Mouse (Mus musculus) olfactory bulb, adult 2 months (tissue): ENCODE results near the gene Krt33b. TPM values are rescaled to one million over a fixed set of nuclear protein-coding genes. Genes with fewer than 3 reads are reported as not detected.

ENCODE experiments used
- H3K27ac ChIP-seq: fragments of 200-500 bp; 2 replicates; pipeline ENCODE4 v1.5.1; 2012; ENCODE audit warnings: low read depth, low read length; ENCODE audit not compliant: insufficient read depth
- H3K4me1 ChIP-seq: fragments of 200-500 bp; 2 replicates; pipeline ENCODE4 v1.6.1; 2012; ENCODE audit warnings: low read length; ENCODE audit not compliant: control insufficient read depth, insufficient read depth
- H3K4me3 ChIP-seq: fragments of 200-500 bp; 2 replicates; pipeline ENCODE4 v1.5.1; 2012; ENCODE audit warnings: mild to moderate bottlenecking, low read depth, low read length, moderate library complexity; ENCODE audit not compliant: insufficient read depth
- CTCF ChIP-seq: fragments of 200-500 bp; IDR thresholded peaks from 2 replicates; pipeline ENCODE4 v1.5.1; 2012; ENCODE audit warnings: low read depth, mild to moderate bottlenecking, low read length, moderate library complexity; ENCODE audit not compliant: insufficient read depth
- POLR2A ChIP-seq: fragments of 200-500 bp; IDR thresholded peaks from 2 replicates; pipeline ENCODE4 v1.6.1; 2012; ENCODE audit warnings: mild to moderate bottlenecking, low read depth, low read length, moderate library complexity; ENCODE audit not compliant: insufficient read depth
- WGBS: fragments of 180-500 bp; shearing (Covaris S2); methylation state at CpG from one replicate; pipeline ENCODE4 v1.1.7; 2018; 5-methylcytosine and 5-hydroxymethylcytosine counted together
- polyA plus RNA-seq: library from polyadenylated mRNA; stranded (reverse); fragments of >200 nt; gene quantifications from 2 replicates; pipeline ENCODE4 v1.2.4, GENCODE M21; 2012; ENCODE audit warnings: low replicate concordance; ENCODE audit not compliant: missing spikeins, insufficient read depth, insufficient read length

The Krt33b gene
- not detected in 2 replicates for polyA plus RNA-seq

DNA sequence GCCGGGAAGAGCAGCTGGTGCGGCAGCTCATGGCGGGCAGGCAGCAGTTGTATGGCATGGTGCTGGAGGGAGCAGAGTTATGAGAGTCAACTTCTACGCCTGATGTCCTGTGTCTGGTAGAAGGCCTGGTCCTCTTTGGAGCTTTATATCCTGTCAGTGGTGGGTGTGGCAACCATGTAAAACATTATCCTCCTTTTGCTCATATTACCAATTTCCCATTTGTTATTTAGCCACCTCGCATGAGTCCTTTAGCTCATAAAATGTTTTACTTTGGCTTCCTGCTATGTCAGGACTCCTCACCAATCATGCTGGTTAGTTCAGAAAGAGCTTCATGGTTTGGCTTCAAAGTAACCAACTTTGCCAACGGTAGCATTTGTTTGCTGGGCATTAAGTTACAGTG lies at the start of gene Krt33b:
Gene Krt33b, minus strand, starts transcription at position 101 of the 400 bp plus-strand sequence.
- Histone ChIP-seq H3K27ac (no peak within 1 kb of the TSS), H3K4me1 (no peaks in the 10 kb centered on the region), H3K4me3 (no peak within 1 kb of the TSS)
- 96% methylated on average over 6 of the region's 6 CpGs for WGBS
- TF ChIP-seq POLR2A (no peak), CTCF (no peak)

DNA sequence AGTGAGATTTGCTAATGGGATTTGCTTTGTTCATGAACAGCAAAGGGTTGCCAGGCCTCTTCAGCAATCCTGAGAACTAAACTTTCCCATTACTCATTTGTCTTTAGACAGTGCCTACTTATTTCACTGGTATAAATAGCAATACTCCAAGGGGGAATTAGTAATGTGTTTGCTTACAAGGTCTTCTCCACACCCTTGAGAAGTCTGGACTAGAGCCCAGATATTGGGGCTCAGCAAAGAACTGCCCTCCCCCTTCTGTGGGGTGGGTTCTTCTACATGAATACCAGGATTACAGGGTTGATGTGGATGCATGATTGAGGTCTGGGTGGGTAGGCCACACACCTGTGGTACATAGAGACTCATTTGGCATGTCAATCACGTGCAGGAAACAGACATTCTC lies 44.2 kb upstream of the Krt33b start:
- peak overlapping the region; percentile 27 for H3K27ac ChIP-seq
- WGBS = 36% methylated on average over 1 of the region's 1 CpGs
- H3K4me1 ChIP-seq = peaks cover 5% of the 10 kb centered on the region
- TF ChIP-seq CTCF (no peak), POLR2A (no peak)
- H3K4me3 ChIP-seq = no peak overlapping the region

DNA sequence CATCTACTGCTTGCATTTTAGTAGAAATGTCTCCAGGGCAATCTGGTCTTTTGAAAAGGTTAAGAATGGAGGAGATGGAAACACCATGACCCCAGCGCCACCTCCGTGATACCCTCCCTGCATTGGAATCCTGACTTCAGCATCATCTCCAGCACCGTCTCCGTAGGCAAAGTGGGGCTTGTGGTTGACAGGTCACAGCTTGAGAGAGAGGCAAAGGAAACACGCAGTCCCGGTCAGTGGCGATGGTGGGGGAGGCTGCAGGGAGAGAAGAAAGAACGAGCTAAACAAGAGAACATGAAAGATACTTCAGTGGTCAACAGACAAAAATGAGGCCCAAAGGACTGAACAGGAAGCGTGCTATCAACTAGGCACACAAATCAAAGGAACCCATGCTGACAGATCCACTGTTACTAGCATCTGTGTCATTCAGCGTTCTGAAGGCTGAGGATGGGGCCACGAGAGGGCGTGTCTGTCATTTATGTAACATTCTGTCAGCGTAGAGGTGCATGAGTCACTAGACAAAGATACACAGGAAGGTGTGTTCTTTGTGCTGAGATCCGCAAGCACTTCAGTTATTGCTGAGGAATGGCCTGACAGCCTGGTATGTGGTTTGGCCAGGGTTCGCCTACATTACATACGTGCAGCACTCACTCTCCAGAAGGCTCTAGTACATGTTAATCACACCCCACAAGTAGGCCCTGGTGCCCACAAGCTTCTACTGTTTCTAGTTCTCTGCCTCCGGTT lies 37.8 kb upstream of the Krt33b start:
- no peak overlapping the region for H3K27ac ChIP-seq
- 94% methylated on average over 17 of the region's 17 CpGs for WGBS
- no peak for TF ChIP-seq CTCF
- TF ChIP-seq POLR2A = no peak
- H3K4me1 ChIP-seq = no peaks in the 10 kb centered on the region
- H3K4me3 ChIP-seq = no peak overlapping the region

DNA sequence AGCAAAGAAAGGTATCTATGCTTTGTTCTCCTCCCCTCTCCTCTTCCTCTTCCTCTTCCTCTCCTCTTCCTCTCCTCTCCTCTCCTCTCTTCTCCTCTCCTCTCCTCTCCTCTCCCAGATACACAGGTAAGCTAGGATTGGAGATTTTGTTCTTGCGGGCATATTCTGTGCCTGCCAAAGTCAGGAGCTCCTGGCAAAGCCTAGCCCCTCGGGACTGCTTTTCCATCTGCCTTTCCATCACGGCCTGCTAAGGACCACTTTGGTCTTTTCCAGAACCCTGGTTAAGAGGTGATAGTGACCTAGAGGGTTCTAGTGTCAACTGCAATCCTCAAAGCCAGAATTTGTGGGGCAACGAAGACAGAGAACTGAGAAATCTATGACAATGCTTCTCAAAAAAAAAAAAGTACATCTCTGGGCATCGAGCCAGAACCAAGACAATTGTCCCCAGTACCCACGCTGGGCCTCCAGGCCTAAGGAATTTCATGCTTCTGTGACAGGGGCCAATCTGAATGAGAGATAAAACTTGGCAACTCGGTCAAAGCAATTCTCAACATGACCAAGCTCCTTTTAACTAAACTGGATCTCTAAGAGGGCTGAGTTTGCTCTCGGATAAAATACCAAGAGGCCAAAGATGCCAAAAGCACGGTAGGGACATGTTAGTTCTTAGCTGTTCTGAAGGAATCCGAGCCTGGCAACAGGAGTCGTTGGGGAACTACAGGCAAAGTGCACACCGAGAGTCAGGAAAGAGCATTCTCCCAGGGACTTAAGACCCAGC lies 36.8 kb upstream of the Krt33b start:
- no peak overlapping the region for H3K4me3 ChIP-seq
- 67% methylated on average over 12 of the region's 12 CpGs for WGBS
- H3K4me1 ChIP-seq = no peaks in the 10 kb centered on the region
- no peak overlapping the region for H3K27ac ChIP-seq
- no peak for TF ChIP-seq CTCF
- TF ChIP-seq POLR2A = no peak

DNA sequence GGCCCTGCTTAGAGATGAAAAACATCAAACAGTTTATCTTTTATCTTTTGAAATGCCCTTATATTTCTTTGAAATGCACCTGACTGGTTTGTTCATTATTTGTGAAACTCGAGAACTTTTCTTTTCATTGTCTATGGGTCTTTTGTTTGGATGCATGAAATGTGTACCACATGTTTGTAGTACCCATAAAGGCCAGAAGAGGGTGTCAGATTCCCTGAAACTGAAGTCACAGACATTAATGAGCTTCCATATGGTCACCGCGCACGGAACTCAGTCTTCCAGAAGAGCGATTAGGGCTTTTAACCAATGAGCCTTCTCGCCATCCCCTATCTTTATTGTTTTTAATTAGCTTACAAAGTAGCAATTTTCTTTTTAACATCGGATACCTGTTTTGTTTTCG lies 29.2 kb upstream of the Krt33b start:
- H3K27ac ChIP-seq = no peak overlapping the region
- WGBS = 61% methylated on average over 8 of the region's 8 CpGs

DNA sequence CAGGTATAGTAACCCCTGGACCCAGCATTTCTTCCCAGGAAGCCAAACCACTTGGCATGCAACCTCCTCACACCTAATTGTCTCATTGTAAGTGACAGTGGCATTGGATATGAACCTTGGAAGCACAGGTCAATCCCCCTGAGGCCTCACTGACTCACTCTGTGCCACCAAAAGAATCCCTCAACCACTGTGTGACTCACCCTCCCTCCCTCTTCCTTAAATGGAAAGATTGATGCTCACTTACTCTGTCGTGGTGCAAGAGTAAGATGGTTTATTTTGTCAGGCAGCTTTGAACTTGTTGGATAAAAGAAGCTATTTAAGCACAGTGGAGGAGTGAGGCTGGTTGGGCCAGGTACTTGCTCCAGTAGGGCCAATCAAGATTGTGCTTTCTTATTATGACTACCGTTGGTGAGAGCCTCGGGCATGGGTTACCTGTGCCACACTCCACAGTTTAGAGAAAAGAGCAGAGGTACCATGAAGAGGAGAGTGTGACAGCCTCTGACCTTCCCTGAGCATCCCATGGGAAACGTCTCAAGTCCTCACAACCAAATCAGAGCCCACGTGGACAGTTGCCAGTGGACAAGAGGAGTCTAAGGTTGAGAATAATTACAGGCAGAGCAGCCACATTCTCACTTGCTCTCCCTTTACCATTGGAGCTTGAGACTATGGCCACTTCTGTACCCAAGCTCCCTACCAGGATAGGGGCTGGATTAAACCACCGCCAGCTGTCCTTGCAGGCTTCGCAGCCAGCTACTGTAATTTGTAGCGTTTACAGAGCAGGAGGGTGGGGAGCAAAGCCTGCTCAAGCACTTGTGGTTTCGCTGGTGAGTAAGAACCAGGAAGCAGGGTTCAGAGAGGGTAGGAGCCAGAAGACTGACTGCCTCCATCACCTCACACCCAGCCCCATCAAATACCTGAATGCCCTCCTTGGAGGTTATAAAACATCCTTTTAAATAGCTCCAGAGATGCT lies 26.3 kb upstream of the Krt33b start:
- 68% methylated on average over 9 of the region's 9 CpGs for WGBS
- 0 out of 2 replicates have a peak, but pooled peaks cover 3% of the 10 kb centered on the region for H3K4me1 ChIP-seq
- H3K27ac ChIP-seq = no peak overlapping the region
- no peak overlapping the region for H3K4me3 ChIP-seq
- TF ChIP-seq CTCF (no peak), POLR2A (no peak)

More for the DNA sequence above, 29.2 kb upstream of the Krt33b start:
- Histone ChIP-seq H3K4me3 (no peak overlapping the region), H3K4me1 (0 out of 2 replicates have a peak, but pooled peaks cover 3% of the 10 kb centered on the region)
- TF ChIP-seq CTCF (no peak), POLR2A (no peak)

DNA sequence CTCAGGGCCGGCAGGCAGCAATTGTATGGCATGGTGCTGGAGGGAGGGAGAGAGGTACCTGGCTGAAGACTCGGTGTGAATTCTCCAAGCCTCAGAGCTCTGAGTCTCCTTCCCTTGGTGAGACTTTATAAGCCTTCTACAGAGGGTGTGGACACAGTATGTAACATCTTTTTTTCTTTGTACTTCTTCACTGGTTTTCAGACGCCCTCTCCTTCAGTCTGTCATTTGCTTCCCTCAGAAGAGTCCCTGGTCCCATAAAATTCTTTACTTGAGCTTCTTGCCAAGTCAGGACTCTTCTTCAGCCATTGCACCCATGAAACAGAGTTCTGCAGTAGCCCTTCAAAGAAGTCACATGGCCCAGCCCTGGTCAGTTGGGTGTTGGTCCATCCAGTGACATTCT lies 20.8 kb upstream of the Krt33b start, which contains the start of gene Krt31:
Gene Krt31, minus strand, starts transcription at position 101 of the 400 bp plus-strand sequence.
- H3K27ac ChIP-seq = no peak within 1 kb of the TSS
- no peaks in the 10 kb centered on the region for H3K4me1 ChIP-seq
- 93% methylated on average over 3 of the region's 3 CpGs for WGBS
- no peak within 1 kb of the TSS for H3K4me3 ChIP-seq
- no peak for TF ChIP-seq CTCF

DNA sequence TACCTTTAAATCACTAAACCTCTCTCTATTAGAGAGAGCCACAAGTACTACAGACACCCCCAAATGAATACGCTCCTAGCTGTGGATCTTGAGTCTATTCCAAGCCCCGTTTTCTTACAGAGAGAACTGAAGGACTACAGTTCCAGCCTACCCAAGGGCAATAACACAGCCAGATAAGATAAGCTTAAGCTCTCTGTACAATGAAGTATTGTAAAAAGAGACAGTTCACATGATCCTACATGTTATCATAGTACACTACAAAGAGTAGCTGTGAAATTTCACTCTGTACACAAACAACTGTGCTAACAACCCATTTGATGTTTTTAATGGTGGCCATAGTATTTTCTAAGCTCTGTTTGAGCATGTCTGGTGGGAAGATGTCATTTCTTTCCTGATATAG lies 17.5 kb upstream of the Krt33b start:
- no peak for TF ChIP-seq CTCF
- TF ChIP-seq POLR2A = no peak
- H3K4me3 ChIP-seq = no peak overlapping the region
- no peak overlapping the region for H3K27ac ChIP-seq
- no peaks in the 10 kb centered on the region for H3K4me1 ChIP-seq
- WGBS = 88% methylated on average over 2 of the region's 2 CpGs
